Mouse (Mus musculus): Measurements from ENCODE around the gene Olfr344. TPM values are rescaled to one million over a fixed set of nuclear protein-coding genes. Genes with fewer than 3 reads are reported as not detected.

The Olfr344 gene
- total RNA-seq (2021) = not detected
- long read RNA-seq, experiment 1 = 0 reads
- long read RNA-seq, experiment 2 = 0 reads

- intact Hi-C loops (cut with DNase I) = no loop called here
- TF ChIP-seq CTCF (IDR thresholded peaks at IDR 0.05) = no peak
- Histone ChIP-seq H3K27ac (no peak within 1 kb of the TSS), H3K4me3 (no peak within 1 kb of the TSS)
- no peak for DNase-seq
Measured at GRCm38 (mm10) chr2:36566362-36566761, at the start of gene Olfr344. Olfr344 (plus strand) TSS chr2:36566662.

GRCm38 (mm10) chr2:36524698-36525097 lies 41.8 kb upstream of the Olfr344 start, which contains the start of gene Olfr342:
Olfr342 (plus strand) TSS chr2:36524998.
- no peak within 1 kb of the TSS for H3K27ac ChIP-seq
- DNase-seq = no peak
- TF ChIP-seq CTCF (IDR thresholded peaks at IDR 0.05) = no peak
- H3K4me3 ChIP-seq = no peak within 1 kb of the TSS
- intact Hi-C loops (cut with DNase I) = no loop called here

- TF ChIP-seq CTCF (IDR thresholded peaks at IDR 0.05) = no peak
- Histone ChIP-seq H3K27ac (no peak overlapping the region), H3K4me3 (no peak overlapping the region)
- intact Hi-C loops (cut with DNase I) = no loop called here
- DNase-seq = no peak
Measured at GRCm38 (mm10) chr2:36565156-36565555, 1.3 kb upstream of the Olfr344 start.

GRCm38 (mm10) chr2:36567022-36567421 lies 560 bp downstream of the Olfr344 start:
- intact Hi-C loops (cut with DNase I) = no loop called here
- Histone ChIP-seq H3K4me3 (no peak overlapping the region), H3K27ac (no peak overlapping the region)
- no peak for DNase-seq
- no peak for TF ChIP-seq CTCF (IDR thresholded peaks at IDR 0.05)

GRCm38 (mm10) chr2:36567845-36568244 lies 1.4 kb downstream of the Olfr344 start:
- no peak for DNase-seq
- H3K4me3 ChIP-seq = no peak overlapping the region
- H3K27ac ChIP-seq = no peak overlapping the region
- TF ChIP-seq CTCF (IDR thresholded peaks at IDR 0.05) = no peak
- intact Hi-C loops (cut with DNase I) = no loop called here

Other genes with a start within 250 kb of the Olfr344 start
- not detected for gene Olfr338, start 193.1 kb upstream of the Olfr344 start, total RNA-seq (2021)
- gene Olfr339, start 147.7 kb upstream of the Olfr344 start, total RNA-seq (2021) = not detected
- gene Olfr340, start 114.1 kb upstream of the Olfr344 start, total RNA-seq (2021) = not detected
- gene Olfr341, start 84.2 kb upstream of the Olfr344 start, total RNA-seq (2021) = not detected
- not detected for gene Olfr342, start 41.7 kb upstream of the Olfr344 start, total RNA-seq (2021)
- not detected for gene Olfr345, start 73.4 kb downstream of the Olfr344 start, total RNA-seq (2021)
- gene Olfr346, start 119.1 kb downstream of the Olfr344 start, total RNA-seq (2021) = not detected
- not detected for gene Olfr347, start 165.2 kb downstream of the Olfr344 start, total RNA-seq (2021)
- not detected for gene Olfr348, start 217.6 kb downstream of the Olfr344 start, total RNA-seq (2021)
- gene Olfr50, start 223.9 kb downstream of the Olfr344 start, total RNA-seq (2021) = not detected

Measured in gastrocnemius, adult 2 months (tissue).